In genomic region chr4:62408601-62409282, GRCm38 (mm10) we compare ENCODE assay signal across 8 mouse cellular contexts. TPM values are rescaled to one million over a fixed set of nuclear protein-coding genes. Genes with fewer than 3 reads are reported as not detected.
DNase-seq lines count a peak whose midpoint lies in the region; ATAC-seq and TF ChIP-seq lines count a peak whose summit lies in the region.

TSS of gene Cdc26 (minus strand) at chr4:62408642.
TSS of gene Prpf4 (plus strand) at chr4:62408797.

- no peaks in the 10 kb centered on the region for H3K4me1 ChIP-seq in bone marrow, adult 2 months (ENCODE audit: control insufficient read depth, insufficient read depth, low read length)
- peaks cover 29% of the 10 kb centered on the region for H3K4me1 ChIP-seq in embryonic facial prominence, embryonic 15.5 days
- H3K4me1 ChIP-seq in limb, embryonic 14.5 days (ENCODE audit: control insufficient read depth, insufficient read depth, low read length), result peaks cover 18% of the 10 kb centered on the region; the same call in 1 of the 2 replicates
- H3K4me1 ChIP-seq in midbrain, postnatal 0 days (ENCODE audit: insufficient read depth, low read length), result peaks cover 10% of the 10 kb centered on the region

- H3K4me3 ChIP-seq in bone marrow, adult 2 months (replicated peaks; ENCODE audit: control insufficient read depth, low read depth, low read length), result peak within 1 kb of the TSS; percentile 90
- peak within 1 kb of the TSS; percentile 79 for H3K4me3 ChIP-seq in embryonic facial prominence, embryonic 15.5 days (replicated peaks)
- H3K4me3 ChIP-seq in limb, embryonic 14.5 days (replicated peaks; ENCODE audit: low read length), result peak within 1 kb of the TSS; percentile 62
- peak within 1 kb of the TSS; percentile 87 for H3K4me3 ChIP-seq in midbrain, postnatal 0 days (ENCODE audit: low read depth, low read length)

- peak; percentile 86; the same call in 1 of the 2 replicates for TF ChIP-seq POLR2A in bone marrow, adult 2 months (IDR thresholded peaks at IDR 0.05; ENCODE audit: borderline replicate concordance, control insufficient read depth, low read depth, low read length)
- 0 out of 2 replicates have a peak, but pooled peaks have one; percentile 26 for TF ChIP-seq POLR2A in limb, embryonic 14.5 days (IDR thresholded peaks at IDR 0.05; ENCODE audit: borderline replicate concordance, extremely low read depth, insufficient read depth, insufficient read length)

- H3K27me3 ChIP-seq in embryonic facial prominence, embryonic 15.5 days, result no peaks in the 10 kb centered on the region
- no peaks in the 10 kb centered on the region for H3K27me3 ChIP-seq in limb, embryonic 14.5 days (ENCODE audit: control insufficient read depth, insufficient read depth, low read length)
- H3K27me3 ChIP-seq in midbrain, postnatal 0 days (ENCODE audit: insufficient read depth, low read length), result no peaks in the 10 kb centered on the region

- peak within 1 kb of the TSS; percentile 86 for H3K9ac ChIP-seq in embryonic facial prominence, embryonic 15.5 days
- peak within 1 kb of the TSS; percentile 76 for H3K9ac ChIP-seq in limb, embryonic 14.5 days (ENCODE audit: low read depth, low read length, severe bottlenecking)
- H3K9ac ChIP-seq in midbrain, postnatal 0 days (replicated peaks; ENCODE audit: low read length, poor library complexity, severe bottlenecking), result peak within 1 kb of the TSS; percentile 77

- peaks cover 30% of the 10 kb centered on the region for H3K36me3 ChIP-seq in embryonic facial prominence, embryonic 15.5 days
- H3K36me3 ChIP-seq in limb, embryonic 14.5 days (ENCODE audit: control insufficient read depth, insufficient read depth, low read length), result peaks cover 41% of the 10 kb centered on the region
- H3K36me3 ChIP-seq in midbrain, postnatal 0 days (ENCODE audit: insufficient read depth, low read length), result peaks cover 14% of the 10 kb centered on the region

- under 1% methylated on average over 39 of the region's 39 CpGs for WGBS in bone marrow, adult 2 months
- WGBS in embryonic facial prominence, embryonic 15.5 days, result under 1% methylated on average over 39 of the region's 39 CpGs
- under 1% methylated on average over 39 of the region's 39 CpGs for WGBS in limb, embryonic 14.5 days
- WGBS in midbrain, postnatal 0 days, result under 1% methylated on average over 39 of the region's 39 CpGs

- peak; percentile 99 for DNase-seq in 416B (ENCODE audit: low read depth)
- DNase-seq in heart, adult 8-10 months (ENCODE audit: low spot score), result peak; percentile 99
- peak; percentile 99 for DNase-seq in kidney, adult 9 months
- peak; percentile 100 for DNase-seq in limb, embryonic 14.5 days (ENCODE audit: low spot score)
- peak; percentile 100 for DNase-seq in midbrain, postnatal 0 days (ENCODE audit: low spot score)
- peak; percentile 91 to 93 for DNase-seq in spleen, postnatal 14 days (ENCODE audit: low spot score in 2 of 2)

- peak within 1 kb of the TSS; percentile 74 for H3K4me2 ChIP-seq in embryonic facial prominence, embryonic 15.5 days (replicated peaks)
- peak within 1 kb of the TSS; percentile 69 for H3K4me2 ChIP-seq in limb, embryonic 14.5 days (replicated peaks; ENCODE audit: low read depth, low read length, severe bottlenecking)
- H3K4me2 ChIP-seq in midbrain, postnatal 0 days (ENCODE audit: low read depth, low read length, poor library complexity, severe bottlenecking), result peak within 1 kb of the TSS; percentile 55

- peak; percentile 99 for ATAC-seq in embryonic facial prominence, embryonic 15.5 days (ENCODE audit: insufficient number of reproducible peaks, low FRiP score, low TSS enrichment, low read depth)
- peak; percentile 99 for ATAC-seq in limb, embryonic 14.5 days (ENCODE audit: low FRiP score, low read depth)
- ATAC-seq in midbrain, postnatal 0 days (ENCODE audit: low FRiP score), result peak; percentile 99

- no peaks in the 10 kb centered on the region for H3K9me3 ChIP-seq in embryonic facial prominence, embryonic 15.5 days (replicated peaks)
- H3K9me3 ChIP-seq in limb, embryonic 14.5 days (ENCODE audit: control insufficient read depth, low read length), result no peaks in the 10 kb centered on the region
- H3K9me3 ChIP-seq in midbrain, postnatal 0 days (ENCODE audit: low read length), result no peaks in the 10 kb centered on the region

- TF ChIP-seq CTCF in bone marrow, adult 2 months (IDR thresholded peaks at IDR 0.05; ENCODE audit: control insufficient read depth, insufficient read depth, low read length), result no peak
- TF ChIP-seq CTCF in midbrain, postnatal 0 days (IDR thresholded peaks at IDR 0.05), result no peak

- H3K27ac ChIP-seq in bone marrow, adult 2 months (ENCODE audit: control insufficient read depth, insufficient read depth, low read depth, low read length, poor library complexity), result peak within 1 kb of the TSS; percentile 68
- peak within 1 kb of the TSS; percentile 93 for H3K27ac ChIP-seq in embryonic facial prominence, embryonic 15.5 days (replicated peaks)
- H3K27ac ChIP-seq in limb, embryonic 14.5 days (replicated peaks; ENCODE audit: low read depth, low read length), result peak within 1 kb of the TSS; percentile 87
- peak within 1 kb of the TSS; percentile 74 for H3K27ac ChIP-seq in midbrain, postnatal 0 days (ENCODE audit: low read depth, low read length)

RNA-seq across cellular contexts. Expression of gene Cdc26, which starts in this region (rescaled TPM):
- polyA plus RNA-seq in bone marrow, adult 2 months (2011; ENCODE audit: insufficient read depth, insufficient read length, low replicate concordance, missing spikeins), result 93.6 and 98.5 TPM in 2 replicates
- polyA plus RNA-seq in embryonic facial prominence, embryonic 15.5 days (2015; fragmentation: Nextera tagmentation; extraction: Ambion mirVana), result 149 and 153 TPM in 2 replicates
- 10 to 100 TPM; 43.2 to 50.7 (median 47.0) TPM for total RNA-seq in heart, adult 8-10 months (2022)
- 114 and 146 TPM in 2 replicates for polyA plus RNA-seq in limb, embryonic 14.5 days (2012; rRNA removed)
- polyA plus RNA-seq in limb, embryonic 14.5 days (2014; fragmentation: Nextera tagmentation; extraction: Ambion mirVana), result 184 and 190 TPM in 2 replicates
- 41.2 and 62.1 TPM in 2 replicates for total RNA-seq in midbrain, postnatal 0 days (2014; rRNA removed)
- polyA plus RNA-seq in midbrain, postnatal 0 days (2015; fragmentation: Nextera tagmentation; extraction: Ambion mirVana), result 73.1 and 73.4 TPM in 2 replicates

RNA-seq across cellular contexts. Expression of gene Prpf4, which starts in this region (rescaled TPM):
- polyA plus RNA-seq in bone marrow, adult 2 months (2011; ENCODE audit: insufficient read depth, insufficient read length, low replicate concordance, missing spikeins), result 7.3 and 13.7 TPM in 2 replicates
- 19.2 and 19.6 TPM in 2 replicates for polyA plus RNA-seq in embryonic facial prominence, embryonic 15.5 days (2015; fragmentation: Nextera tagmentation; extraction: Ambion mirVana)
- 10 to 100 TPM; 10.0 to 11.8 (median 10.3) TPM for total RNA-seq in heart, adult 8-10 months (2022)
- polyA plus RNA-seq in limb, embryonic 14.5 days (2012; rRNA removed), result 27.4 and 28.9 TPM in 2 replicates
- 20.8 and 22.4 TPM in 2 replicates for polyA plus RNA-seq in limb, embryonic 14.5 days (2014; fragmentation: Nextera tagmentation; extraction: Ambion mirVana)
- 13.4 and 16.0 TPM in 2 replicates for total RNA-seq in midbrain, postnatal 0 days (2014; rRNA removed)
- 12.8 TPM in 2 replicates for polyA plus RNA-seq in midbrain, postnatal 0 days (2015; fragmentation: Nextera tagmentation; extraction: Ambion mirVana)

Comparison
In these comparisons a context has a peak if more than half of its experiments do, and no peak if none do; other contexts are left out.
1. Peak in every context shown above with its lines: DNase-seq, ATAC-seq, H3K4me3 ChIP-seq and H3K27ac ChIP-seq.